Mouse (Mus musculus) erythroid progenitor cell, adult 5-6 weeks (primary cell): ENCODE results near the gene Sdk2. TPM values are rescaled to one million over a fixed set of nuclear protein-coding genes. Genes with fewer than 3 reads are reported as not detected.

ENCODE experiments used
- ATAC-seq: replicated peaks from 2 replicates; pipeline ENCODE4 v1.8.0; 2016; ENCODE audit warnings: moderate number of reproducible peaks, mild to moderate bottlenecking, moderate TSS enrichment, inconsistent platforms; ENCODE audit not compliant: poor library complexity, low FRiP score, severe bottlenecking
- total RNA-seq, 2 experiments: library from RNA; stranded (forward) in 1 of 2; stranded (reverse) in 1 of 2; fragments of 150-400 nt in 1 of 2; fragments of 186-747, 209-891 nt in 1 of 2; gene quantifications; 2 replicates each; pipeline versions ENCODE4 v1.2.3 to v1.2.4; 2015 to 2017; ENCODE audit warnings: low replicate concordance in 2 of 2

The Sdk2 gene
- total RNA-seq, 2 experiments from 2014 or later = 0.15 TPM; not detected in 1

DNA sequence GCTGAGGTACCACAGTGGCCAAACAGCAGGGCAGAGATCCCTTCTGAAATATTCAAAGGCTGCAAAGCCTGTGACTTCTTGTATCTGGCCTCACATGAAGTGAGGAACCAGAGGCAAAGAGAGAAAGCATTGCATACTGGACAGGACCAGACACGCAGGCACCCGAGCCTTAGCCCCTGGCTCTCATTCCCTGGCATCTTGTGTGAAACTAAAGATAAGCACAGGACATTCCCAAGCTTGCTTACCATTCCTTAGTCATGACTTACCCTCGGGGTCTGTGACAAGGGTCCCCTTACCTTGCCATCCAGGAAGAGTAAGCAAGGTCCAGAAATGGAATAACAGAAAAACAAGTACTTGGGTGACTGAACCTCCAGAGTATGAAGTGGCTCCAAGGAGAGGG is 16.3 kb downstream of the Sdk2 start:
- no peak for ATAC-seq

DNA sequence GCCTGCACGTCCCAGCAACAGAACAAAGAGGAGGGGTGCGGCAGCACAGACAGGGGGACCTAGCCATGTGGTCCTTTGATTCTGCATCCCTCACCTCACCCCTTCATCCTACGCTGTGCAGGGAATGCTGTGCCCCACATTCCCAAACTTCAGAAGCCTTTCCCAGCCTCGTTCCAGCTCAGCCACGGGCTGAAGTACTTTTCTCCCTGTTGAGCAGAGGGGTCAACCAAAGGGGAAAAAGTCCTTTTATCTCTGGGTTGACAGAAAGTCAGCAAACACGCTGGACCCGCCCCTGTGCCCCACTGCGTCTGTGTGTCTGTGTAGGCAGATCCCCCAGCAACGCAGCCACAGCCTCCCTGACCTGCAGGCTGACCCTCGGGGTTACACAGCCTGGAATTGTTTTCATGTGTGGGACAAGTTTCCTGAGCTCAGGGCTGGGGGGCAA is 18.9 kb downstream of the Sdk2 start:
- no peak for ATAC-seq

GRCm38 (mm10) chr11:114046927-114047326 is 19.9 kb downstream of the Sdk2 start:
- ATAC-seq = no peak

DNA sequence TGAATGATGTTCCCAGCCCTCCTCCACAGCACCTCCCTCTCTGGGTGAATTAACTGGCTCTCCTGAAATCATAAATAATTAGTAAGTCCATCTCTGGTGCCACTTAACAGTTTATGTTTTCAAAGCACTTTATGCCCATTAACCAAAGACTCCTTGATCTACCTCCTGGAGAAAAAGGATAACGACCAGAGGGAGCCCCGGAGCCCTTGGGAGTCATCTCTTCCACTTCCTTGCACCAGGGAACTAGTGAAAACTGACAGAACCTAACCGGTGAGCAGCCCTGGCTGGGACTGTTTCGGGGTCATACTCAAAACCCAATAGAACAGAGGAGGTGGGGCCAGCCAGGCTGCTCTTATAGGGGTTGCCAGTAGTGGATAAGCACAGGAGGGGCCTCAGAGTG is 22.5 kb downstream of the Sdk2 start:
- no peak for ATAC-seq

DNA sequence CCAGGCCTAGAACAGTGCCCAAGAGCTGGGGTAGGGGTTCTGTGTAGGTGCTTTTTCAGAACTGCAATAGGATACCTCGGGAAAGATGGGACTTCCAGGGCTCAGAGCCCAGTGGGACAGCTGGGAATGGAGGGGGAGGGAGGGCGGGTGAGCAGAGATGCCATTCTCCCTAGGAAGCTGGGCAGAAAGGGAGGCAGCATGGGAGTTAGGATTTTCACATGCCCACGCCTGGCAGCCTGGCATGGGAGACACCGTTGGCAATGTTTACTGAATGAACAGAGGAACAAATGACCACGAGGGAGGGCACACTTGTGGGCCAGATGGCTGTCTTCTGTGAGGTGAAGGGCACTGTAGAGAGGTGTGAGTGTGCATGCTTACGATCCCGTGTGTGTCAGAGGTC is 23.3 kb downstream of the Sdk2 start:
- no peak for ATAC-seq

- no peak for ATAC-seq
Observed at GRCm38 (mm10) chr11:114040391-114041035, 26.3 kb downstream of the Sdk2 start.

DNA sequence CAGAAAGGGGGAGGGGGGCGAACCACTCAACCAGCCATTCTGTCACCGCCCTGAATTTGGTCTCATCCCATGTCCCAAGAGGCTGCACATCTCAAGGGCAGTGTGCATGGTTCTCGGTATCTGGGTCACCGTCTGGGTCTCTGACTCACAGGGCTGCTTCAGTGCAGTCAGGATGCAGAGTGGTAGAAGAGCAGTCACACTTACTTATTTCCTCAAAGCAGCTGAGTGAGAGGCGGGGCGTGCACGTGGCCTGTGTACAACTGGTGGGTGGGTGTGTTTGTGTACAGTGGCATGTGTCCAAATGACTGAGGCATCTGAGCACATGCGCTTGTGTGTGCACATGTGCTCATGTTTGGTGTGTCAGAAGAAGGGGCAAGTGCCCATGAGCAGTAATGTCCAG is 28.8 kb downstream of the Sdk2 start:
- ATAC-seq = no peak

GRCm38 (mm10) chr11:114031491-114031890 is 35.4 kb downstream of the Sdk2 start:
- ATAC-seq = no peak

GRCm38 (mm10) chr11:114030214-114030613 is 36.6 kb downstream of the Sdk2 start:
- ATAC-seq = no peak

- ATAC-seq = no peak
Observed at GRCm38 (mm10) chr11:114028512-114028911, 38.3 kb downstream of the Sdk2 start.

- ATAC-seq = no peak
Observed at GRCm38 (mm10) chr11:114028021-114028420, 38.8 kb downstream of the Sdk2 start.

DNA sequence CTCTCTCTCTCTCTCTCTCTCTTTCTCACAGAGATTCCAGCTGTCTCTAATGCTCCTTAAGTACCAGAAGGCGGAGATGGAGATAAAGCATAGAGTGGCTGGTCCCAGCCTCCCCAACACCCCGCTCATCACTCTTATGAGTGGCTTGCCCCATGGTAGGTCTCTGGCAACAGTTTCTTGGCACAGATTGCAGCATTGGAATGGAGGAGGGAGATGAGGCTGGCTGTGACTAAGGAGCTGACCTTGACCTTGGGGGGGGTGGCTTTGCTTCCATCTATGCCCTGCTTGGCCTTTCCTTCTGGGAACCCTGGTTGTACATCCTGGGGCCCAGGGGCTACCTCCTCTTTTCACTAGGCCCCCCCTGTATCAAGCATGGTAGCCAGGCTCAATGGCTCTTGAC is 41.8 kb downstream of the Sdk2 start:
- ATAC-seq = no peak

DNA sequence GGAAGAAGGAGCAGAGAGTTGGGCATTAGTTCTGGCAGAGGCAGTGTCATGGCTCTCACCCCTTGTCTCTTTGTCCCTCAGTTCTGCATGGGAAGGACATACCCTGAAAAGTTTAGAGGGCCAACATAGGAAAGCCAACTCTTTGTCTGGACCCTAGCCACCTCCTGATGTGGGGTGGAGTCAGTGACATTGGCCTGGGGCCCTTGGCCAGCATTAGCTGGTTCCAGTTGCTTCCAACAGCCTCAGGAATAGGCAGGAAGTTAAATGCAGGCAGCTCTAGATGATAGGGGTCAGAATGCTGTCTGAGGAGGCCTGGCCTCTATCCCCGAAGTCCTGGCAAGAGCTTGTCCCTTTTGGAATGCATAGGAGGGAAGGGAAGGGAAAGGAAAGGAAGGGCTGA is 42.9 kb downstream of the Sdk2 start:
- ATAC-seq = no peak

GRCm38 (mm10) chr11:114022166-114022565 is 44.7 kb downstream of the Sdk2 start:
- no peak for ATAC-seq

DNA sequence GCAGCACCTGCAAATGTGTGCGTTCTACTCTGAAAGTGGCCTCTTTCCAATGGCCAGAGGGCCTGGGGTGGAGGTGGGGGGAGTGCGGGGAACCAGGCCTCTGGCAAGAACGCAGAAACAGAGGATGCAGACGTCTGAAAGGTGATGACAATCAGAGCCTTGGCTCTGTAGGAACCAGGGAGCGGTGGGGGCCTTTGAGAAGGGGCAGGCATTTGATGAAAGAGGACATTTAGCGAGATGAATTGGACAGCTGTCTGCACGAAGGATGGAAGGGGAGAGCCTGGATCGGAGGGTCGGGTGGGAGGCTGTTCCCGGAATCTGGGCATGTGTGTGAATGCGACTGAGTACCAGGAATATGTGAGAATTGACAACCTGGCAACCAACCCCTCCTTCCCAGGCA is 47.8 kb downstream of the Sdk2 start:
- ATAC-seq = no peak

- no peak; the same call in 1 of the 2 replicates for ATAC-seq
Observed at GRCm38 (mm10) chr11:114016889-114017392, 49.9 kb downstream of the Sdk2 start.

DNA sequence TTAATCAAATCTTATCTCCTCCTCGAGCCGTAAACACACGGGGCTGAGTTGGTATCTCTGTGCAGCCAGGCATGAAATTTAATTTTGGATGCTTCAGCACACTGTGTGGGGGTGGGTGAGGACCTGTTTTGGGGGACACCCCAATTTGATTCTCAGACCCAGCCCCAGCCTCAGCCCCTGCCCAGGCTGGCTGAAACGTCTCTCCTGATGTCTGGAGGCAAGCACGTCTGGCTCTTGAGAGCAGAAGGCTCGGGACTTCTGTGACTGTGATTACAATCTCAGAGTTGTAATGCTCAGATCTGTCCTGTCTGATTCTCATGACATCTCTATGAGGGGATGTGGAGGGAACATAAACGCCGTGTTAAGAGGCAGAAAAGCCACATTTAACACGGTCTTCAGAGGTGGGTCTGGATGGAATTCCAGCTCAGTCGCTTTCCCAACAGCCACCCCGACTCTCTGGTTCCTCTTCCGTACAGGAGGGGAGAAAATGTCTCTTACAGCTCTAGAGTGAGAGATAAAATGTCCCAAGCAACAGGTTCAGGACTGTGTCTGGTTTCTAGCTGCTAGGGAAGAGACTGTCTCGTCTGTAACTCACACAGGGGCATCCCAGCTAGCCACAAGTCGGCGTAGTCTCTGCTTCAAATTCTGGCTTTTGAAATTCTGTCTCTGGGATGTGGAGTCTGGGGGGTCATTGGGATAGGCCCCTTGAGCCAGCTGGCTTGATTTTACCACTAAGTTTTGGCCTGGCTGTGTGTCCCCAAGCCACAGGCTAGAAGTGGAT is 50.5 kb downstream of the Sdk2 start:
- no peak for ATAC-seq

DNA sequence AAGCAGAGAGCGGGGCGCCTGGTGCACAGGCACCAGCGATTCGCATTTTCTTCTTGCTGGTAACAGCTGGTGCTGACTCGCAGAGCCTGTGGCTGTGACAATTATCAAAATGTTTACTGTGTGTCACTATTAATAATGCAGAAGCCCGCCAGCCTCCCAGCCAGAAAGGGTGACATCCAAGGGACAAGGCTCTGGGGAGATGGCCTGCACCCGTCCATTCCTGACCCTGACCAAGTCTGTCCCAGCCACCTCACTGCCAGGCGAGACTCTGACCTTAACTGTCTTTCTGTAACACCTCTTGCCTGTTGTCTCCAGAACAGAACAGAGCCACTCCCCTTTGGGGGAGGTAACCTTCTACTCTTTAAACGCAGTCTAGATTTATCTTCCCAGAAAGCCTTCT is 55.3 kb downstream of the Sdk2 start:
- no peak for ATAC-seq

DNA sequence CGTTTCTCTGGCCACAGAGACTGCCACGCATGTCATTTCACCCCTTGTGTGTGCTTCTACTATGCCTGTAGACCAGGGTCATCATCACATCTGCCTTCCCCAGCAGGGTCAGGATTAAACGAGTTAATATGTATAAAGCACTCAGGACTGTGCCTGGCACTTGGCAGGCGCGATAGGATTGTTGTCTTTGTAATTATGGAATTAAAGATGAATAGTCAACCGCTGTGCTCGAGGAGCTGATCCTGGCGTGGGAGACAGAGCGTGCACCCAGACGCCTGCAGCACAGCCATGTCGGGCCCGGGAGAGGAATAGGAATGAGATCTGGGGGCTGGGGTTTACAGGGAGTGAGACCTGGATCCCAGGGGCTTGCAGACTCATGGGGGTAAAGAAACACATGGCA is 61.0 kb downstream of the Sdk2 start:
- ATAC-seq = no peak

- no peak for ATAC-seq
Observed at GRCm38 (mm10) chr11:114004651-114005050, 62.2 kb downstream of the Sdk2 start.

GRCm38 (mm10) chr11:114003195-114003594 is 63.7 kb downstream of the Sdk2 start:
- no peak for ATAC-seq
